Mouse (Mus musculus) cerebellum, adult 2 months (tissue): ENCODE data around the gene Tmem63c.

Experiments
- CTCF ChIP-seq: fragments of 200-500 bp; IDR thresholded peaks from 2 replicates; pipeline ENCODE4 v1.5.1; 2011; ENCODE audit warnings: low read depth, mild to moderate bottlenecking, control low read depth, low read length, moderate library complexity, borderline replicate concordance; ENCODE audit not compliant: insufficient read depth
- POLR2A ChIP-seq: fragments of 200-500 bp; IDR thresholded peaks from 2 replicates; pipeline ENCODE4 v1.6.1; 2011; ENCODE audit warnings: low read length, control low read depth, borderline replicate concordance; ENCODE audit not compliant: insufficient read depth

DNA sequence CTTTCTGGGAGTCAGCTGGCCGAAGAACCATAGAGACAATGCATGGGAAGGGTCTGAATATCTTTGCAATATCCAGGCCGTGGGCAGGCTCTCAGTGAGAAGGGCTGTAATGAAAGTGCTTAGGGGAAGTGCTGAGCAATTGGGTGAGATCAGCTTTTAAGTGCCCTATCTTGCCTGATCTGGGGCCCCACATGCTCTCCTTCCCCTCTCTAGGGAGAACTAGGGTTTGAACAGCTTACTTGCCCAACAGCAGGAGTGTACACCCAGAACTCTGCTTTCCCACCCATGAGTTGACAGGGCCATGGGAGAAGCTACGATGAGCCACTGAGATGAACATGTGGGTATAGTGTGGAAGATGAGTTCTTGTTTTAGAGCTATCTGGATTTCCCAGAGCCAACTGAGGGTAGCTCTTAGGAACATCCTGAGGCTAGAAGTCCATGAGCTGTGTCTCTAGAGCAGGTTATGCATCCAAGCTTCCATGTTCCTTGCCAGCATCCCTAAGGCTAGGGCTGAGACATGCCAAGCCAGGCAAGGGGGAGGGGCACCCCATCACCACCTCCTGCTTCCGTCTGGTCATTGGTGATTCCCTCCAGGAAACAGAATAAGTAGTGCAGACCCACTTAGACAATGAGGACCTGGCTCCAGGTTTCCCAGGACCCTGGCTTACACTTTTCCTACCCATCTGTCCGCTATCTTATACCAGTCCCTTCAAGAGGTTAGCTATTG is 8.3 kb downstream of the Tmem63c start:
- no peak for TF ChIP-seq POLR2A
- TF ChIP-seq CTCF, result no peak
